Mouse (Mus musculus) large intestine, adult 2 months (tissue): ENCODE measurements around the gene Sept8. TPM values are rescaled to one million over a fixed set of nuclear protein-coding genes. Genes with fewer than 3 reads are reported as not detected.
"Not testable (repeated sequence)": the region's sequence is repeated elsewhere in the genome, so short reads cannot be mapped to it uniquely, and the experiment has no call there.

ENCODE experiments used
- DNase-seq: peaks from one replicate; pipeline ENCODE4 v3.0.0-alpha.2; 2012; ENCODE audit warnings: low read depth, low spot score
- WGBS: fragments of 180-500 bp; shearing (Covaris S2); methylation state at CpG from one replicate; pipeline ENCODE4 v1.1.7; 2018; 5-methylcytosine and 5-hydroxymethylcytosine counted together
- polyA plus RNA-seq: library from polyadenylated mRNA; depleted of rRNA; stranded (reverse); fragments of >200 nt; gene quantifications from 2 replicates; pipeline ENCODE4 v1.2.3, GENCODE M21; 2012

The Sept8 gene
- polyA plus RNA-seq, 1 experiment = 15.1 TPM

GRCm38 (mm10) chr11:53522930-53523329, 3.9 kb downstream of the Sept8 start:
- whole genome bisulfite sequencing = 77% methylated on average over 9 of the region's 9 CpGs

GRCm38 (mm10) chr11:53523545-53524405, 4.7 kb downstream of the Sept8 start:
- no peak for DNase-seq
- 80% methylated on average over 14 of the region's 14 CpGs for WGBS

More at GRCm38 (mm10) chr11:53522930-53523329, 3.9 kb downstream of the Sept8 start:
- no peak for DNase-seq

GRCm38 (mm10) chr11:53524905-53525304, 5.8 kb downstream of the Sept8 start:
- 70% methylated on average over 6 of the region's 6 CpGs for WGBS
- no peak for DNase-seq

GRCm38 (mm10) chr11:53525461-53525860, 6.4 kb downstream of the Sept8 start:
- DNase-seq = no peak
- 69% methylated on average over 4 of the region's 4 CpGs for WGBS

GRCm38 (mm10) chr11:53528397-53529252, 9.6 kb downstream of the Sept8 start:
- DNase-seq = no peak
- 77% methylated on average over 9 of the region's 9 CpGs for WGBS

- 63% methylated on average over 6 of the region's 6 CpGs for WGBS
- no peak for DNase-seq
Observed at GRCm38 (mm10) chr11:53529253-53529557, 10.1 kb downstream of the Sept8 start.

GRCm38 (mm10) chr11:53530001-53530400, 10.9 kb downstream of the Sept8 start:
- DNase-seq = no peak
- WGBS = 92% methylated on average over 9 of the region's 9 CpGs

GRCm38 (mm10) chr11:53531578-53532230, 12.6 kb downstream of the Sept8 start:
- DNase-seq = no peak
- WGBS = 91% methylated on average over 10 of the region's 10 CpGs

GRCm38 (mm10) chr11:53532231-53532620, 13.2 kb downstream of the Sept8 start:
- 86% methylated on average over 1 of the region's 1 CpGs for WGBS
- DNase-seq = no peak

- DNase-seq = no peak
- 86% methylated on average over 15 of the region's 15 CpGs for WGBS
Observed at GRCm38 (mm10) chr11:53539002-53539491, 20.0 kb downstream of the Sept8 start.

GRCm38 (mm10) chr11:53540394-53540793, 21.3 kb downstream of the Sept8 start:
- no peak for DNase-seq
- WGBS = 92% methylated on average over 3 of the region's 3 CpGs

GRCm38 (mm10) chr11:53541222-53541621, 22.2 kb downstream of the Sept8 start:
- 84% methylated on average over 11 of the region's 11 CpGs for WGBS

GRCm38 (mm10) chr11:53543021-53543420, 24.0 kb downstream of the Sept8 start:
- DNase-seq = no peak
- 76% methylated on average over 7 of the region's 7 CpGs for whole genome bisulfite sequencing

More at GRCm38 (mm10) chr11:53541222-53541621, 22.2 kb downstream of the Sept8 start:
- DNase-seq = no peak

GRCm38 (mm10) chr11:53546271-53546670, 27.2 kb downstream of the Sept8 start:
- DNase-seq = no peak
- 50% methylated on average over 6 of the region's 6 CpGs for WGBS

GRCm38 (mm10) chr11:53547566-53547965, 28.5 kb downstream of the Sept8 start:
- DNase-seq = no peak
- WGBS = 59% methylated on average over 6 of the region's 6 CpGs

GRCm38 (mm10) chr11:53548036-53548605, 29.1 kb downstream of the Sept8 start:
- DNase-seq = no peak
- WGBS = 82% methylated on average over 19 of the region's 19 CpGs

- no peak for DNase-seq
- 95% methylated on average over 1 of the region's 1 CpGs for WGBS
Observed at GRCm38 (mm10) chr11:53550714-53551113, 31.7 kb downstream of the Sept8 start.

- no peak for DNase-seq
Observed at GRCm38 (mm10) chr11:53551754-53552153, 32.7 kb downstream of the Sept8 start.

GRCm38 (mm10) chr11:53556529-53556928, 37.5 kb downstream of the Sept8 start:
- 85% methylated on average over 14 of the region's 20 CpGs for WGBS
- not testable (repeated sequence) for DNase-seq

More at GRCm38 (mm10) chr11:53551754-53552153, 32.7 kb downstream of the Sept8 start:
- WGBS = 66% methylated on average over 12 of the region's 12 CpGs
